Mouse (Mus musculus) lung, postnatal 25 days (tissue): ENCODE data around the gene Ankrd37.

ENCODE experiments used
- DNase-seq: peaks from one replicate; pipeline ENCODE4 v3.0.0; 2022; ENCODE audit warnings: low spot score

The Ankrd37 gene

DNA sequence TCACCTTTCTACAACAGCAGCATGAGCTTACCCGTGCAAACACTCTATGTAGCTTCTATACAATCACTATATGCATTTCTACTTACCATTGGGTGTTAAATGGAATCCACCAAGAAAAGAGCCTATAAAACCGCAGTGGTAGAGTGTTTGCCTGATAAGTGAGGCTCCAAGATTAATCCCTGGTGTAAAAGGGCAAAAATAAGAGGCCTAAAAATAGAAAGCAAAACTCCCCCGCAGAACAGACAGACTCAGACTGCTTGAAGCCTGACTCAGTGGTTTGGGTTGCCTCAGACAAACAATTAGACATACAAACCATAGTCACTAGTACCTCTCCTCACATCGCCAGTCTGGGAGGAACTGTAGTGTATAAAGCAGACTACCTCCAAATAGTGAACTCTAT lies at the start of gene Ankrd37:
Gene Ankrd37, minus strand, starts transcription at position 112 of the 400 bp plus-strand sequence.
- no peak for DNase-seq

DNA sequence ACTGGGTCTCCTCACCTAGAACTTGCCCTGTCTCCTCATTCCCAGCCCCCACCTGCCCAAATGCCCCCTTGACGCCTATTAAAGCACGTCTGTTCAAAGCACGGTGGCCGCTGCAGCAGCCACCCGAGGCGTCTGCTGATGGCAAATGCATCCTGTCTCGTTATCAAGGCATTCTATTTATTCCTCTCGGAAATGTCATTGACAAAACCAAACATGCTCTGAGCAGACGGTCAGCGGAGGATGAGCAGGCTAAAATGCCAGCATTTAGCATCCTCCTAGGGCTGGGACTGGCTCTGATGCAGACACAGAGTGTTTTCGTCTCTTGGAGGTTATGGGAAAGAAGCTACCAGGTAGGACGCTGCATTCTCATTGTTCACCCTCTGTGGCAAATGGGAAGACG lies 34.8 kb upstream of the Ankrd37 start:
- no peak for DNase-seq

DNA sequence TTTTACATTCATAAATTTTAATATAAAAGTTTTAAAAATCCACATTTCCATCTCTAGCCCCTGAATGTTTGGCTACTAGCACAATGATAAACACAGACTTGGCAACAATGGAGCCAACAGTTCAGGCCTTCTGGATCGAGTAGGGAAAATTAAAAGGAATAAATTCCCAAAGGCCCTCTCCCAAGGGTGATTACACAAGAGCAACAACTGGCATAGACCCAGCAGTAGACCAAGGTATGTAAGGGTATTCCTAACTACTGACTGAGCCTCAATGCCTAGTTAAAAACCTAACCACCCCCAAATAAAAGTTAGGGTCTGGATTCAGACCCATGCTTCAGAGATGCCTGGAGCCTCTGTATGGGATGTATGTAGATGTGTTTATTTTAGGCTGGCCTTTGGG lies 34.2 kb upstream of the Ankrd37 start:
- peak; percentile 27 for DNase-seq

DNA sequence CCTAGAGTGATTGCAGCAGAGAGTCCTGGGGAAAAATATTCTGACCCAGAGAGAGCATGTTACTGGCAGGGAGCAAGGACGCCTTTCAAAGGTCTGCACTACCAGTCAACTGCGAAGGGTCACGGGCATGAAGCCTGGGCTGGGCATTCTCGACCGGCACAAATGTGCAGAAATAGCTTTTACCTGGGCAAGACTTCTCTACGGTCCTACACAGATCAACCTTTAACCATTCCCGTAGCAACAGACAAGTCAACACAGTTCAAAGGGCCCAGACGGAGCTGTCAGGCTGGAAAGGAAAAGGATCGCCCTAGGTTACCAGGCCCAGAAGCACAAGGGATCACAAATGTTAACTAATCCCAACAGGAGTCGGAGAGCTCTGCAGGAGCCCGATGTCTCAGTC lies 30.7 kb upstream of the Ankrd37 start:
- DNase-seq, result no peak

DNA sequence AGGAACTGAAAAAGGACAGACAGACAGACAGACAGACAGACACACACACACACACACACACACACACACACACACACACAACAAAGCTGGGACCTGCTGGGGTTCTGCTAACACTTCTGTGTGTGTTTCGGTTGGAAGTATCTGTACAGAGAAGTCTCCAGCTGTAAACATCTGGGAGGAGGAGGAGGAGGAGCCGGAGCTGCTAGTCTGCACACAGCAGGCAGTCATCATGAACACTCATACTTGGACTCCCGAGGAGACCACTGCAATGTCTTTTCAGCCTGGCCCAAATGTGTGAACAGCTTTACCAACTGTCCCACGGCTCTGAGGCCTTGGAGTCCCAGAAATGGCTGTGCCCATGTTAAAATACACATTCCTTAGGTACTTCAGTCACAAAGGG lies 18.9 kb upstream of the Ankrd37 start:
- peak; percentile 67 for DNase-seq

DNA sequence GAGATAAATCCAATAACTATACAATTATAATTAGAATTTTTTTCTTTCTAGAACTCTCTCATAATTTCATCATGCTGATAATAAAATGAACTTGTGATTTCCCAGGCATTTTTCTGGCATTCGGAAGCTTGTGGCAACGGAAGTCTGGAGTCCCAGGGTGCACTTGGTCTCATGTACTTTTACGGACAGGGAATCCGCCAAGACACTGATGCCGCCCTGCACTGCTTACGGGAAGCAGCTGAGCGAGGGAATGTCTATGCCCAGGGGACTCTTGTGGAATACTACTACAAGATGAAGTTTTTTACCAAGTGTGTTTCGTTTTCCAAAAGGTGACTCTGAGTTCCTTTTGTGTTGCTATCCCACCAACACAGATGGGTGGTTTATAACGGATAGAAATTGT lies 17.3 kb upstream of the Ankrd37 start:
- no peak for DNase-seq

DNA sequence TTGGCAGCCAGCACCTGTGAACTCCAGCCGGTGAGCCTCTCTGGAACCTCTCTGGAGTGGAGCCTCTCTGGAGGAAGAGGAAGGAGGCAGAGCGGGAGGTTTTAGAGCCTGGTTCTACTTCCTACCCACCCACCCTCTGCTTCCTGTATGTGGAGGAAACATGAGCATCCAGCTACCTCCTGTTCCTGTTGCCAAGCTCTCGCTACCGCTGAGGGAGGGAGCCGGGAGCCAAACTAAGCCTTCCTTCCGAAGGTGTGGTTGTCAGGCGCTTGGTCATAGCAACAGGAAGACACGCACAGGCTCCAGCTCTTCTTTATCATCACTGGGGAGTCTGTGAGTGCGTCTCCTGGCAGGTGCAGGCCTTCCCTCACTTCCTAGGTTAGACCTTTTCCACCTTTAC lies 16.7 kb upstream of the Ankrd37 start:
- DNase-seq, result peak; percentile 29

DNA sequence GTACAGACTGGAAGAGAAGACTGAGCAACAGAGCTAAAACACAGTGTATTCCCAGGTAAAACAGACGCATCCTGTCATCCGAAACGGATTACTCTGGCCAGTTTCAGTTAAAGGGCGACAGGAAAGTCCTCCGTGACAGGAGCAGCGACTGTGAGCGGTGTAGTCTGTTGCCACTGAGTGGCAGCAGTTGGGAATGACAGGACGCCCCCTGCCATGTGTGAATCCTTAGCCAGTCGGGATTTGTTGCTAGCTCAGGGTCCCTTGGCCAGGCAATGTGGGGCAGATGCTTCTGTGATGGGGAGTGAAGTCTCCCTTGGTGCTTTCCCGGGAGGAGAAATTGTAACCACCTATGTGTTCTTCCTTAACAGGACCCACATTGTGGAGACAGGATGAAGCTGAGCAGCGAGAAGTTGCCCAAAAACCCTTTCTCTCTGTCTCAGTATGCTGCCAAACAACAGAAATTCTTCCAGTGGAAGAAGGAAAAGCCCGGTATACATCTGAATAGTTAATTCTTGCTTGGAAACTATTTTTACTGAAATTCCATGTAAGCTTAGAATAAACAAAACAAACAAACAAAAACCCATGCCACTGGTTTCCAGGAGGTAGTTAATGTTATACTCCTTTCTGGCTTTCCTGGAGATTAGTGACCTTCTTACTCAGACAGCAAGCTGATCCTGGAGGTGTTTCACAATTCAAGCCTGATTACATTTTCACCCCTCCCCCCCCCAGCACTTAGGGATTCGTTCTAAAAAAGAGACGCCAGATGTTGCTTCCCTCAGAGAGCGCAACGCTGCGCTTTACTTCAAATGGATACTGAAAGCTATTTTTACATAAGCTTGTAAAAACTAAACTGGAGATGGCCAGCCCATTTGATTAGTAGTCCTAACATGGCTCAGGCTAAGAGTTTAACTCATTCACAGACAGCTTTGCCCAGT lies 5.5 kb upstream of the Ankrd37 start:
- DNase-seq, result peak; percentile 23

DNA sequence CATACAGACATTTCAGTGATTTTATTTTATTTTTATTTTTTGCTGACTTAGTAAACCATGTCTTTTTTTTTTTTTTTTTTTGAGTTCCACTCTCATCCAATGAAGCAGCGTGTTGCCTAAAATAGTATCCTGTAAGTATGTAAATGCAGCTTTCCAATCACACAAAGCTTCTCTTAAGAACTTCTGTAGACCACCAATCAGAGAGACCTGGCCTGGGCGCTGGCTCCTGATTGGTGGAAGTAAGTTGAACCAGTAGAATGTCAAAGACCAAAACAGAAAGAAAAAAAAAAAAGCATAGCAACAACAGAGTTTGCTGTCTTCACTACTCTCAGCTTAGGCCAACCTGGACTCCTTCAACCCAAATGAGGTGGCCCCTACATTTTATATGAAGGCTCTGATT lies 4.8 kb upstream of the Ankrd37 start:
- no peak for DNase-seq

DNA sequence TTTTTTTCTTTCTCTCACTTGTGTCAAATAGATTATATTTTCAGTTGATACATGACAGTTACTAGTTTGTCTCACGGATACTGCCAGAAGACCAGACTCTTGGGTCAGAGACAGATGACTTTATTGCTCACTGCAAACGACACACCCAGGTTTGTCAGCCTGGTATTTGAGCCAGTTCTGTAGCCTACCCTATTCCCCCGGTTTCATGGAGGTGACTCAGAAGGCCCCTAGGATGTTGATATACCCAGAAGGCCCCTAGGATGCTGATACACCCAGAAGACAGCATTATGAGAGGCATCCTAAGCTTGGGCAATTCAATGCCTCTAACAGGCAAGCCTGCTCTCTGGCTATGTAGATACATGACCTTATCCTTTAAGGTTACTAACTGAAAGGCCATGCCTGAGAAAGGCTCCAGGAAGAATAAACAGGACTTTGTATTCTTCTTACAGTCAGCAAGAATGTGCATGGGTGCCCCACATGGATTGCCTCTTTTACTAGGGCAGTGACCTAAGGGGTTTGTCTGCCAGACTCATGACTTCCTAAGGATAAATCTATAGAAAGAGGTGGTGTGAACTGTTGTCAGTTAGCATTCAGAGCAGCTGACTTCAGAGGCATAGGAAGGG lies 1.7 kb upstream of the Ankrd37 start:
- DNase-seq, result no peak

DNA sequence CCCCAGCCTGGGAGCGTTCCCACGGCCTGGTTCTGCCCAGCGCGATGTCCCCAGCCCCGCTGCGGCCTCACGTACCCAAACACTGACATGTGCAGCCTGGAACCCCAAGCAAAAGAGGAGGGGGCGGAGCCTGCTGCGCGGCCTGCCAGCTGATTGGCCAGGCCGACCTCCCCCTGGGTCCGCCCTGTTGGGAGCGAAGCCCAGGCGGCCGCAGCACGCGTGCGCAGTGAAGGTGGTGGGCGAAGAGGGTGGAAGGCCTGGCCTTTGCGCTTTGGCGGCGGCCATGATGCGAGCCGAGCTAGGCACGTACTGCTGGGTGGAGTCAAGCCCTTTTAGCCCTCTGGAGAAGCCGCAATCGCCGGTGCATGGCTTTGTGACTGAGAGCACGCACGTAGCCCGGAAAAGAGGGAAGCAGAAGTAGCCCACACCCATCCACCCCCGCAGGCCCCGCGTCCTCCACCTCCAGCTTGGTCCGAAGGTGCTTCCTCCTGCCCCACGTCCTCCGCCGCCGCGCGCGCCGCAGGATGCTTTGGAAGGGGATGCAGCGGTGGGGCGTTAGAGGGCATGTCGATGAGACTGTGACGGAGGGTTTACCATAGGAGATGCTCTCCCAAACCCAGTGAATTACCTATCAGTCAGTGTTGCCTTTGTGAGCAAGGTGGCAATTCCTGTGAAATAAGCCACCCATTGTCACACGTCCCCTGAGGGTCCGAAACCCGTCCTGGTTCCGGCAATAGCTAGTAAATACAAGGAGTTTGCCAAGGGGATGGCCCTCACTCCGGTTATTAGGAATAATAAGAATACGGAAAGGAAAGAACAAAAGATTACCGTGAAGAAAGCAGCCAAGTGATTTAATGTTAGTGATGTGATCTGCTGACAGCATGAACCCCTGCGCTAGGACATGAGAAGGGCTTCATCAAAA lies 5.5 kb downstream of the Ankrd37 start:
- DNase-seq, result peak; percentile 99

DNA sequence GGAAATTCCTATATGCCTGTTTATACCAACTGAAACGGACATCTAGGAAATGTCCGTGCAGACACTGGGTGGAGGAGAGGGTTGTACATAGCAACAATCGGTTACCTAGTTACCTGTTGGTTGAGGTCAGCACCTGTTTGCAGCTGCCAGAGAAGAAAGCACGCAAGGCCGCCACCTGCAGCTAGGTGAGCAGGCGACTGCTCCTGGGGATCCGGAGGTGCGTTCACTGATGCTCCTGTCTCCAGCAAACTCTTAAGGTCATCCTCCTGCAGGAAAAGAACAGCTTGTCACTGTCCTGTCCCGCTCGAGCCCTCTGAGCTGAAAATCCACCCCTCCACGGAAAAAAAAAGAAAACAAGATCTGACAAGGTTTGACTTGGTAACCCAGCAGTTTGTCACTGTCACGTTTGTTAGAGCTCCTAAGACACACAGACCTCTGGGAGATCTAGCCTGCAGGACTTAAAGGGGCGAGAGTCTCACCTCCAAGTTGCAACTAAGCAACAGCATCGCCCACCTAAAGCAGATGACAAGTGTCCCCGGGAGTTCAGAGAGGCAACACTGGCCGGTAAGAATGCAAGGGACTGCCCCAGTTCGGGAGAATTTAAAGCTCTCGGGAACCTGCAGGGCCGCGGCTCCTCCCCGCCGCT lies 6.2 kb downstream of the Ankrd37 start, which contains the start of gene Lrp2bp:
Gene Lrp2bp, plus strand, starts transcription at position 166 of the 646 bp plus-strand sequence.
- peak; percentile 41 for DNase-seq

DNA sequence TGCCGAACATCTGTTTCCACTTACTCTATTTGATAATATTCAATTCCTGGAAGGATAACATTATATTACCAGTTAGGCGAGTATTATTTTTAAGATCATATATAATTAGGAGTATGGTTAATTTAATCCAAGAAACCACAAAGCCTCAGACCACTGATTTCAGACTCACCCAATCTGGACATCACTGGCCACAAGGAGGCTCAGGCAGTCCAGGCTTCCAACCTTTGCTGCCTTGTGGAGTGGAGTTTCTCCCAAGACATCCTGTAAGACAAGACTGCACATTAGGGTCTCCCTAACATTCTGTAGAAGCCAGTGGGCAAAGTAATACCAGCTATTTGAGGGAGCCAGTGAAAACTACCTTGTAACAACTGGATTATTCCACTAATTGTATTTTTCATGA lies 7.3 kb downstream of the Ankrd37 start:
- DNase-seq, result no peak

DNA sequence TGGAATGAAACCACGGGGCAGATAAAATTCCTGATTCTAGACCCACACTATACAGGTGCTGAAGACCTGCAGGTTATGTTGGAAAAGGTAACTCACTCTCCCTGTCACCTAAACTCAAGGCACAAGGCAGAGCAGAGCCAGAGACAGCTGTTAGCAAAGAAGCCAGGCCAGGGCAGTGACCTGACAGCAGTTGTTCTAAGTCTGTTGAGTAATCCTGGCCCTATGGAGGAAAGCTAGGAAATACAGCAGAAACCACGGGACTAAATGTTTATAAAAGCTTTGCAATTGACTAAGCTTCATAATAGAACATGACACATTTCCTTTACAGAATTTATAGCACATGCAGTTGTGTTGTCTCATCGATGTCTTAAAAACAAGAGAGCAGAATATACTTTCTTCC lies 9.9 kb downstream of the Ankrd37 start:
- no peak for DNase-seq

DNA sequence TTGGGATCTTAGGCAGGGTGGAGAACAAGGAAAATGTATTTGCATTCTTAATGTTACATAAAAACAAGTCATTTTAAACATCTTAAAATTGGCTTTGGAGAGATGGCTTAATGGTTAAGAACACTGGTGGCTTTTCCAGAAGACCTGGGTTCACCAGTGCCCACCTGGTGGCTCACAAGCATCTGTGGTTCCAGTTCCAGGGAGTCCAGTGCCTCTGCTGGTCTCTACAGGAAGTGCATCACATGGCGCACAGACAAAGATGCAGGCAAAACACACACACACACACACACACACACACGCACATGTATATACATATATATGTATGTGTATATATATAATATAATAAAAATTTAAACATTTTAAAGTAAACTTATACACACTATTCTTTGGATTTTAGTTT lies 11.4 kb downstream of the Ankrd37 start:
- no peak for DNase-seq

DNA sequence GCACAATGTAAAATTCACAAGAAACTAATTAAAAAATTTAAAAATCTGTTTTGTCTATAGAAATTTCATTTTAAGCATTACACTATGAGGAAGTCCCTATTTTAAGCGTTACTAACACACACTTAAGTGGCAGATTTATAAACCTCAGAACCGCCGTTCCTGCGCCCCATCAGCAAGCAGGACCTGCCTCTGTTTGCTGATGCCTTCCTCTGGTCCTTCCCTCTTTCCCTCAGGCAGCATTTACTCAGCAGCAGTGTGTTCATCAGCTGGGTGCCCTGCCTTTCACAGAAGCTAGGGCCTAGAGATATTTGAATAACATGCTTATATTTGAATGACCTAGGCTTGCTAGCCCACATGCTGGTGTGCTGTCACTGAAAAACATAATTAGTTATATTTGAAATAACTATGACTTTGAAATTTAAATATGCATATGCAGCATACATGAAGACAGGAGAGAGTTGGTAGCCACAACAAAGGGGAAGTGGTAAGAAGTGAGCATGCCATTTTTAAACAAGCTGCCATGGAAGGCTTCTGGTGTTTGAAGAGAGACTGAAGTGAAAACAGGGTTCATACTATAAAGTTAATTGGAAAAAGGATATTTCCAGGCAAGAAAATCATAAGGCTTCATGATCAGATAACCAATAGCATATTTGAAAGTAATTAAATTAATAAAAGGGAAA lies 14.7 kb downstream of the Ankrd37 start:
- DNase-seq, result no peak

DNA sequence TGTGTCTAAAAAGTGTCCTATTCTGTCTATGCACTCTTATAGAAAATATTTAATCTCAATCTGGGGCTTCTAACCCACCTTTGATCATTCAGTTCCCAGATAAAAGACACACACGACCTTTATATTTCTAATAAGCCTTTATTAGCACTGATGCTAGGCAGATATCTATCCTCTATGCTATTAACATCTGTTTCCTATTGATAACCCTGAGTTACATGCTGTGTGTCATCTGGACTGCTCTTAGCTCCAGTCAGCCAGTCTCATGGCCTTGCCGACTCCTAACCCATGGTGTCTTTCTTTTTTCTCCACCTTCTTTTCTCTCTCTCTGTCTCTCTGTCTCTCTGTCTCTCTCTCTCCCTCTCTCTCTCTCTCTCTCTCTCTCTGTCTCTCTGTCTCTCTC lies 17.3 kb downstream of the Ankrd37 start:
- DNase-seq, result no peak

DNA sequence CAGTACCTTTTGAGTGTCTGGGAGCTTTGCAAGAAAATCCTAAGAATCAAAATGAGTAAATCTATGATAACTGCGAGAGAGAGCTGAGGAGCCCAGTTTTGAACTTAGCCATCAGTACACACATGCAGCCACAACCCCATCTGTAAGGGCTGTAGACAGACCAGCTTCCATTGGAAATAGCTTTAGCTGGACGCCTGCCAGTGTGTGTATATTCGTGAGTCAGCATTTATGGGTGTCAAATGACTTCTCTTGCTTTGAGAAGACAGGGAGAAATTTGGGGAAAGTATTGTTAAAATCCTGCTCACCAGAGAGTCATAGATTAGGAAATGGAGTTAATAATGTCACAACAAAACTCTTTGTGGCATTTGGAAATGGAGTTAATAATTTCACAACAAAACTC lies 18.8 kb downstream of the Ankrd37 start:
- no peak for DNase-seq

DNA sequence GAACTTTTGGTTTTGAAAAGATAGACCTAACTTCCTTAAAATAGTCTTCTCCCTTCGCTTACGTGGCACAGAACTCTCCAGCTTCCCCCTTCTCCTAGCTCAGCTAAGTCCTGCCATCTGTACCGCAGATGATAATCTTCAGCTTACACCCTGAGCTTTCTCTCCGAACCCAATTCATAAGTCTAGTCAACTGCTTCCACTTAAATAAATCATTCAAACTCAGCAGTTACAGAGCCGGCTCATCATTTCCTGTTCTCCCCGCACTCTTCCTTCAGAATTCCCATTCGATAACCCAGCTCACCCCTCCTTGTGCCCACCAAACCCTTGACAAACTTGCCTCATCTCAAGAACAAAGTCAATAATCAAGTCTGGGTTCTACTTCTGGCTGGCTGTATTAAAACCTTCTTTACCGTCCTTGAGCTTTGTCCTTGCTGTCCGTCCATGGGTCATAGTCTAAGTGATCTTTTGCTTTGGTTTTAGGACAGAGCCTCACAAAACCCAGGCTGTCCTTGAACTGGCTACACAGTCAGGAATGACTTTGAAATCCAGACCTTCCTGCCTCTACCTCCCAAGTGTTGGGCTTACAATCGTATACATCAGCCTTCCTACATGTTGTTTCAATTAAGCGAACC lies 29.6 kb downstream of the Ankrd37 start:
- no peak for DNase-seq

DNA sequence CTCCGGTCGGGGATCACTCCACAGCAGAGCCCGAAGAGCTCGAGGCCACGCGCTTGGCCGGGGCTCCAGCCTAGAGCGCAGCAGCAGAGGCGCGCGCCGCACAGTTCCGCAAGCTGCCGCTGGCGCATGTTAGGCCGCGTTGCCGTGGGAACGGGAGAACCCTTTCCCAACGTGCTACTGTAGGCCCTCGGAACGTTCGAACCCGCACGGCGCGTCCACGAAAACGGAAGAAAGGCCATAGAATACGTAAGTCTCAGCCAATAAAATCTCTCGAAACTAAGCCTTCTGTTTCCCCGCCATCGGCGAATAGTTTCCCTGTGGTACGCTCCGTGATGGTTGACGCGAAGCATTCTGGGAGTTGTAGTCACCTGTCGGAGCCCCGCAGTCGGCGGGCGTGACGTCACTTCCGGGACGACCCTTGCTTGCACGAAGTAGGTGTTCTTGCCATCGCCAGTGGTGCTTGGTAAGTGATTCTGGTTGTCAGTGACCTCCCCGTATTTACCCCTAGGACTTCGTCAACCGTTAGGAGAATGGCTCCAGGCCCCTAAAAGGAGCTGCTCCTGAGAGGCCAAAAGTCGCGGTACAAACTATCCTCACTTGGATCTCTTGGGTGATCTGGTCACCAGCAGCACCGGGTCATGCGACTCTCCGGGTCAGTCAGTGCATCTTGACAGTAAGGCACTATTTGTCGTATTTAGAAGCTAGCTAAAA lies 30.2 kb downstream of the Ankrd37 start, which contains the start of the genes 1700029J07Rik and Ufsp2:
Gene 1700029J07Rik, minus strand, starts transcription at position 127 of the 711 bp plus-strand sequence.
Gene Ufsp2, plus strand, starts transcription at position 403 of the 711 bp plus-strand sequence.
- peak; percentile 97 for DNase-seq
